Mouse (Mus musculus): ENCODE data around the gene Cdc42. TPM values are rescaled to one million over a fixed set of nuclear protein-coding genes. Genes with fewer than 3 reads are reported as not detected.

Gene Cdc42
- polyA plus RNA-seq, 1 experiment from 2014 or later, result 592 TPM

GRCm38 (mm10) chr4:137306991-137307706, 50.4 kb downstream of the Cdc42 start:
- ATAC-seq (replicated peaks; ENCODE audit: low FRiP score, low read depth), result no peak
- no peaks in the 10 kb centered on the region for H3K36me3 ChIP-seq (ENCODE audit: insufficient read depth, low read length)
- H3K27me3 ChIP-seq (ENCODE audit: insufficient read depth, low read length), result no peaks in the 10 kb centered on the region
- no peak overlapping the region for H3K4me3 ChIP-seq (replicated peaks; ENCODE audit: low read depth, low read length)
- H3K9me3 ChIP-seq (replicated peaks; ENCODE audit: low read length), result no peaks in the 10 kb centered on the region
- H3K4me2 ChIP-seq (ENCODE audit: low read length), result no peak overlapping the region
- H3K4me1 ChIP-seq (replicated peaks; ENCODE audit: insufficient read depth, low read length), result peaks cover 29% of the 10 kb centered on the region; the same call in 1 of the 2 replicates
- peak; percentile 52 for DNase-seq (ENCODE audit: low spot score)
- H3K27ac ChIP-seq, result peak overlapping the region; percentile 70; the same call in 1 of the 2 replicates
- WGBS, result 54% methylated on average over 19 of the region's 19 CpGs
- H3K9ac ChIP-seq (ENCODE audit: low read depth, low read length), result no peak overlapping the region
- TF ChIP-seq CTCF (IDR thresholded peaks at IDR 0.05; ENCODE audit: low read depth), result no peak

GRCm38 (mm10) chr4:137306577-137306888, 51.0 kb downstream of the Cdc42 start:
- H3K9ac ChIP-seq (ENCODE audit: low read depth, low read length), result no peak overlapping the region

DNA sequence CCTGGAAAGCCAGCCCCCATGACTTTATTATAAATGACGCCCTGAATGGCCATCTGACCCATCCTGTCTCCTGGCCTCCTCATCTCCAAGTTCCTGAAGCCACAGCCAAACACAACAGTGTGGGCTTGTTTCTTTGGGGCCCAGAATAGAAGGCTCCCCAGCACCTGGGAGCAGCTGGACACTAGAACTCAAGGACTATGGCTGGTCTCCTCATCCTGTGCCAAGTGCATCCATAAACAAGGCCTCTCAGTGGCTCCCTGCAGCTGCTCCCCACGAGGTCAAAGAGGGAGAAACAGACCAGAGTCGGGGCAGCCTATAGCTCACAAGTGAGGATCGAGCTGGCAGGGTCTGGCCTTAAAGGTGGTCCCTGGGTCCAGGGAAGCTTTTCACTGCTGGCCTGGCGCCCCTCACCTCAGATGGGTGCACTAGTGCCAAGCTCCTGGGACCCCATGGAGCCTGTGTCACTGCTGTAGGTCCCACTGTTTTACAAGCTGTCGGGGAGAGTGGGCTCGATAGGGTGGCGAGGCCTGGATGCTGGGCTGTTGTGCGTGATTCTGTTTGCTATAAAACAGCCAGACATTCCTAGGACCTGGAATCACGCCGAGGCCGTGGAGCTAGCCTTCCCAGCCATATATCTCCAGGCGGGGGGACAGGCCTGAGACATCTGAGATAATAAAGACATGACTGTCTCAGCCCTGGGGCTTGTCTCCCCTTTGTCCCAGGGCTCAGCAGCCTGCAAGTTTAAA, 51.5 kb downstream of the Cdc42 start:
- ATAC-seq (replicated peaks; ENCODE audit: low FRiP score, low read depth), result no peak
- H3K27ac ChIP-seq, result peak overlapping the region; percentile 70

More at GRCm38 (mm10) chr4:137306577-137306888, 51.0 kb downstream of the Cdc42 start:
- no peaks in the 10 kb centered on the region for H3K36me3 ChIP-seq (ENCODE audit: insufficient read depth, low read length)
- ATAC-seq (replicated peaks; ENCODE audit: low FRiP score, low read depth) (no peak; the same call in 1 of the 2 replicates), DNase-seq (ENCODE audit: low spot score) (no peak)
- no peaks in the 10 kb centered on the region for H3K9me3 ChIP-seq (replicated peaks; ENCODE audit: low read length)
- peaks cover 29% of the 10 kb centered on the region; the same call in 1 of the 2 replicates for H3K4me1 ChIP-seq (replicated peaks; ENCODE audit: insufficient read depth, low read length)
- no peak overlapping the region for H3K4me2 ChIP-seq (ENCODE audit: low read length)
- WGBS, result 26% methylated on average over 8 of the region's 8 CpGs
- no peak for TF ChIP-seq CTCF (IDR thresholded peaks at IDR 0.05; ENCODE audit: low read depth)
- H3K27me3 ChIP-seq (ENCODE audit: insufficient read depth, low read length), result no peaks in the 10 kb centered on the region
- H3K27ac ChIP-seq, result peak overlapping the region; percentile 70
- no peak overlapping the region for H3K4me3 ChIP-seq (replicated peaks; ENCODE audit: low read depth, low read length)

DNA sequence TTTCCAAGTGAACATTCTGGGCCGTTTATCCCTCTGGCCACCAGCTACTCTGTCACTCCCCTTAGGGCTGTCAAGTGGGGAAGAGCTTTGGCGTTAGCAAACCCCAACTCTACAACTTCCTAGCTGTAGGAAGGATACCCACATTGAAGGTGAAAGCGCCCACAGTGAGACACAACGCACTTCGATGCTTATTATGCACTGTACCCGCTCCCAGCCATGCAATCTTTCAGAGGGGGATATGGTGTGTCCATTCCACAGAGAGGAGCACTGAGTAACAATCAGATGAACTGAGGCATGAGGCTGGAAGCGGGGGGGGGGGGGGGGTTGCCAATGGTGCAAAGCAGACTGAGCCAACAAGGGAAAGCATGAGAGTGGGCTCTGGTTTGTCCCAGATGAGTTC, 52.5 kb downstream of the Cdc42 start:
- DNase-seq (ENCODE audit: low spot score), result no peak
- TF ChIP-seq CTCF (IDR thresholded peaks at IDR 0.05; ENCODE audit: low read depth), result no peak
- Histone ChIP-seq H3K27me3 (ENCODE audit: insufficient read depth, low read length) (no peaks in the 10 kb centered on the region), H3K27ac (no peak overlapping the region), H3K9me3 (replicated peaks; ENCODE audit: low read length) (no peaks in the 10 kb centered on the region), H3K36me3 (ENCODE audit: insufficient read depth, low read length) (no peaks in the 10 kb centered on the region), H3K4me1 (replicated peaks; ENCODE audit: insufficient read depth, low read length) (peaks cover 29% of the 10 kb centered on the region; the same call in 1 of the 2 replicates), H3K4me2 (ENCODE audit: low read length) (no peak overlapping the region), H3K4me3 (replicated peaks; ENCODE audit: low read depth, low read length) (no peak overlapping the region), H3K9ac (ENCODE audit: low read depth, low read length) (no peak overlapping the region)
- 83% methylated on average over 7 of the region's 7 CpGs for WGBS
- ATAC-seq (replicated peaks; ENCODE audit: low FRiP score, low read depth), result no peak

More for the DNA sequence above, 51.5 kb downstream of the Cdc42 start:
- 35% methylated on average over 13 of the region's 13 CpGs for WGBS
- Histone ChIP-seq H3K27me3 (ENCODE audit: insufficient read depth, low read length) (no peaks in the 10 kb centered on the region), H3K4me1 (replicated peaks; ENCODE audit: insufficient read depth, low read length) (peaks cover 29% of the 10 kb centered on the region; the same call in 1 of the 2 replicates), H3K9me3 (replicated peaks; ENCODE audit: low read length) (no peaks in the 10 kb centered on the region), H3K9ac (ENCODE audit: low read depth, low read length) (no peak overlapping the region), H3K4me3 (replicated peaks; ENCODE audit: low read depth, low read length) (no peak overlapping the region), H3K4me2 (ENCODE audit: low read length) (no peak overlapping the region), H3K36me3 (ENCODE audit: insufficient read depth, low read length) (no peaks in the 10 kb centered on the region)
- peak; percentile 69 for DNase-seq (ENCODE audit: low spot score)
- no peak for TF ChIP-seq CTCF (IDR thresholded peaks at IDR 0.05; ENCODE audit: low read depth)

DNA sequence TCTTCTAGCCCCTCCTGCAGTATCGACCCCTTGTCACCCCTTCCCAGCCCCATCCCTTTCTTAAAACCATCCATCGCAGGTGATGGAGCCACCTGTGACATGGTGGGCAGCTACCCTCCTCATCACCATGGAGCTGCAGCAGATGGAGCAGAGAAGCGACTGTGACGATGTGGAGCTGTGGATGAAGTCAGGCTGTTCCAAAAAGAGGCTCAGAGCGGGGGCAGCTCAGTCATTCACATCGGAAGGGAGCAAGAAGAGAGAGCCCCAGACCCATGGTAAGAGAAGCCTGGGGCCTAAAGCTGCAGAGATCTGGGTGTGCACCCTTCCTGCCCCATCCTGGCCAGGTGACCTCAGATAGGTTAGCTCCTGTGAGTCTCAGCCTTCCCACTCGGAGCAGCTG, 53.4 kb downstream of the Cdc42 start:
- Histone ChIP-seq H3K4me2 (ENCODE audit: low read length) (no peak overlapping the region), H3K4me1 (replicated peaks; ENCODE audit: insufficient read depth, low read length) (peaks cover 29% of the 10 kb centered on the region; the same call in 1 of the 2 replicates), H3K9me3 (replicated peaks; ENCODE audit: low read length) (no peaks in the 10 kb centered on the region), H3K4me3 (replicated peaks; ENCODE audit: low read depth, low read length) (no peak overlapping the region), H3K27ac (no peak overlapping the region), H3K27me3 (ENCODE audit: insufficient read depth, low read length) (no peaks in the 10 kb centered on the region), H3K36me3 (ENCODE audit: insufficient read depth, low read length) (no peaks in the 10 kb centered on the region), H3K9ac (ENCODE audit: low read depth, low read length) (no peak overlapping the region)
- WGBS, result 85% methylated on average over 7 of the region's 7 CpGs
- TF ChIP-seq CTCF (IDR thresholded peaks at IDR 0.05; ENCODE audit: low read depth), result no peak
- no peak for ATAC-seq (replicated peaks; ENCODE audit: low FRiP score, low read depth)
- DNase-seq (ENCODE audit: low spot score), result no peak

DNA sequence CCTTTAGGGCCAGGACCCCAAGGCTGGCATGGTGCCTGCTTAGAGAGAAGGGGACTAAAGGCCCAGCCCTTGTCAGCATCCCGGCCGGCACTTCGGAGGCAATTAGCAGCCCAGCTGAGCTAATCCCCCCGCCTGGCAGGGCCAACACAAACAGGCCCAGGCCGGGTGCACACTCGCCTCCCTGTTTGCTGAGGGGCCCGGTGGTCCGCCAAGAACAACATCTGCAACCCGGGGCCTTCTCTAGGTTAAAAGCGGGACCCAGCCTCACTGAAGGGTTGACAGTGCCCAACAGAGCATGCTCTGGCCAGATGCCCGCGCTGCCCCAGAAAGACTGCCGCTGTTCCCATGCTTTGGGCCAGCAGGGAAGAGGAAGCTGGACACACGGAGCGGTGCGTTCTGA, 55.9 kb downstream of the Cdc42 start:
- H3K36me3 ChIP-seq (ENCODE audit: insufficient read depth, low read length), result no peaks in the 10 kb centered on the region
- ATAC-seq (replicated peaks; ENCODE audit: low FRiP score, low read depth) (0 out of 2 replicates have a peak, but pooled peaks have one; percentile 4), DNase-seq (ENCODE audit: low spot score) (no peak)
- TF ChIP-seq CTCF (IDR thresholded peaks at IDR 0.05; ENCODE audit: low read depth), result no peak
- H3K9me3 ChIP-seq (replicated peaks; ENCODE audit: low read length), result no peaks in the 10 kb centered on the region
- H3K9ac ChIP-seq (ENCODE audit: low read depth, low read length), result no peak overlapping the region
- peaks cover 15% of the 10 kb centered on the region; the same call in 1 of the 2 replicates for H3K4me1 ChIP-seq (replicated peaks; ENCODE audit: insufficient read depth, low read length)
- peak overlapping the region; percentile 19; the same call in 1 of the 2 replicates for H3K27ac ChIP-seq
- H3K4me2 ChIP-seq (ENCODE audit: low read length), result no peak overlapping the region
- 42% methylated on average over 16 of the region's 16 CpGs for WGBS
- no peak overlapping the region for H3K4me3 ChIP-seq (replicated peaks; ENCODE audit: low read depth, low read length)
- H3K27me3 ChIP-seq (ENCODE audit: insufficient read depth, low read length), result no peaks in the 10 kb centered on the region
